Mouse (Mus musculus): ENCODE measurements around the gene Slc24a3.

GRCm38 (mm10) chr2:145554722-145555252 lies 387.2 kb downstream of the Slc24a3 start:
- TF ChIP-seq CTCF (IDR thresholded peaks at IDR 0.05; ENCODE audit: insufficient read depth, low read depth, low read length) (no peak), POLR2A (IDR thresholded peaks at IDR 0.05; ENCODE audit: insufficient read depth, low read depth, low read length) (no peak)
